Mouse (Mus musculus): ENCODE data around the gene Gstp2. TPM values are rescaled to one million over a fixed set of nuclear protein-coding genes. Genes with fewer than 3 reads are reported as not detected.

Gstp2 gene
- total RNA-seq, 2 experiments from 2014 or later: 4.8 TPM; not detected in 1

DNA sequence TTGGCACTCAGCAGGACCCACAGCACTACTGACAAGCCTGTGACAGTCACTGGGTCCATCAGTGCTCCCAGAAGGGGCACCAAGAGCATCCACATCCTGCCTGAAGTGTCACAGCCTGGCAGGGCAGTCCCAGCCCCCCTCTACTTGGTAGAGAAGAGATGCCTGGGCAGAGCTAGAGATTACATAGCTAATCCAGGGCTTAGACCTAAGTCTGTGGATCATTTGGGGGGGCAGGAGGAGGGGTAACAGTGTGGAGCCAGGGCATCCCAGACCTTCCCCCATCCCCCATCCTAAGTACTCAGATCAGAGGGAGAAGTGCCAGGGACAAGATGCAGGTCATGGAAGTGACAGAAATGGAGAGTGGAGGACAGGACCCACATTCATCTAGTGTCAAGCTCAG is 31.0 kb downstream of the Gstp2 start:
- no peak for ATAC-seq (ENCODE audit: poor library complexity, severe bottlenecking)

DNA sequence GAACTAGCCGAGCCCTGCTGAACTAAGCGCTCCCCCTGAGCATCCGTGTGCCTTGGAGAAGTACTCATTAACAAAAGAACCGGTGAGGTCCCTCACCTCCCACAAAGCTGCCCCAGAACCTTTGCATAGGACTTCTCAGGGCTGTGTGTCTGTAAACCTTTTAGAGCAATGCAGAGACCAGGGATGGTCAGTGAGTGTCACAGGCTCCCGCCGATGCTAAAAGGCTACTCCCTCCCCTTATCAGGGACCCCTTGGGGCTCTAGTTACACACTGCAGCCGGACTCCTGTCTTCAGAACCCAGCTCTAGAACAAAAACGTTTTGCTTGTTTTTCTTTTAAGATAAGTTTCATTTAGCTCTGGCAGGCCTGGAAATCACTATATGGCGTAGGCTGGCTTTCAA is 32.8 kb downstream of the Gstp2 start:
- ATAC-seq (ENCODE audit: poor library complexity, severe bottlenecking): peak; percentile 9; the same call in 1 of the 2 replicates

DNA sequence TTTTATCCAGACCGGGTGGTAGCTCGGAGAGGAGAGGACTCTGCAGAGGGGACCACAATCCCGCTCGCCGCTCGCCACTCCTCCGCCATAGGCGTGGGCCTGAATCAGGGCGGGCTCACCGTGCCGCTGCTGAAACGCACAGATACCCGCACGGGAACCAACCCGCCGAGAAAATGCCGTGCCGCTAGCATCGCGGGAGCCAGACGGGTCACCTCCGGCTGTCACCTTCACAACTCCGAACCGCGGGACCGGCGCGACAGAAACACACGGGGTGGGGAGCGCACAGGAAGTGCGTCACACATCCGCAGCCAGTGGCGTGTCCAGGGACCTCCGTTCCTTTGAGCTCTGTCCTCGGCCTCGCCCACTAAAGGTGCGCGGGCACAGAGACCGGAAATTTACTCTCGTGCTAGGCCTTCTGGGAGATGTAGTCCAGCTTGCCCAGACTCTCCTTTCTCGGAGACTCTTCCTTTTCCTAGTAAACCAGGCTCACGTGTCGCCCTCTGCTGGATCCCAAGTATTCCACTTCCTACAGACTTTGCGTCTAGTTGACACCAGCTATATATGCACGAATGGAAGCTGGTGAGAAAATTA is 33.3 kb downstream of the Gstp2 start, which contains the start of gene Ndufv1:
Gene Ndufv1, minus strand, starts transcription at position 375 of the 591 bp plus-strand sequence.
- peak; percentile 99 for ATAC-seq (ENCODE audit: poor library complexity, severe bottlenecking)

DNA sequence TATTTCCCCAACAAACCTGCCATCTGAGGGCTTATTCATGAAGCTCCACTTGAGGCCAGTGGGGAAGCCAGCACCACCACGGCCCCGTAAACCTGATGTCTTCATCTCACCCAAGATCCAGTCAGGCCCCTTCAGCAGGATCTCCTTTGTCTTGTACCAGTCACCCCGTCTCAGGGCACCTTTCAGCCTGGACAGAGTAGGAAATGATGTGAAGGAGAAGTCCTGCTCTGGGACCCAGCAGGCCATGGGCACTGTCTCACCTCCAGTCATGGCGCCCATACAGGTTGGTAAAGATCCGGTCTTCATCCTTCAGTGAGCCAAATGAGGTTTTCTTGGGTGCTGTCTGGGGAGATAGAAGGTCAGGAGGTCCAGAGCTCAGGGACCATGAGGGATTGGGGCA is 34.7 kb downstream of the Gstp2 start:
- ATAC-seq (ENCODE audit: poor library complexity, severe bottlenecking): no peak

DNA sequence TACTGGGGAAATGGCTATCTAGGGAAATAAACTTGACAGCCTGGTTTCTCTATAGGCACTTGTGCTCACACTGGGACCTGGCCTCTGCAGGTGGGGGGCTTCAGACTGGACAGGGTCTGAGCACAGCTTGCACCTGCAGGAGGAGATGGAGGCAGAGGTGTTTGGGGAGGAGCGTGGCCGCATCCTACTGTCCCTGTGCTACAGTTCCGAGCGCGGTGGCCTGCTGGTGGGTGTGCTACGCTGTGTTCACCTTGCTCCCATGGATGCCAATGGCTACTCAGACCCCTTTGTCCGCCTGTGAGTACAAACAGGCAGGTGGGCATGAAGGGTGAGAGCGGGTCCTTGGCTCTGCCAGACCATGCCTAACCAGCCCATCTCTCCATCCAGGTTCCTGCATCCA is 39.9 kb downstream of the Gstp2 start:
- no peak for ATAC-seq (ENCODE audit: poor library complexity, severe bottlenecking)

DNA sequence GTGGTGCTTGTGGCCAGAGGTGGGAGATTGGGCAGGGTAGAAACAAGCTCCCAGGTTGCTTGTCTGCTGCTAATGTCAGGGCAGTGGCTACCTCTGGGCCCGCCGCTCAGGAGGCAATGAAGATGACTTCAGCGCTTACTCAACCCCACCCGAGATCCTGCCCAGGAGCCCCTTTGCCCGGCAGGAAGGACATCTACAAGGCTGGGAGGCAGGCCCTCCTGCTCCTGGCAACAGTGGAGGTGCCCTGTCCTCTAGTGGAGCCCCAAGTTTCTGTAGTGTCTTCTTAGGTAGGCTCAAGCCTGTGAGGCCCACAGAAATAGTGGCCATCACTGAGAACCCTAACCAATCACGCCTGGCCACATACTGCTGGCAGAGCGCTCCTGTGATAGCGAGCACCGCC is 40.7 kb downstream of the Gstp2 start:
- no peak for ATAC-seq (ENCODE audit: poor library complexity, severe bottlenecking)

DNA sequence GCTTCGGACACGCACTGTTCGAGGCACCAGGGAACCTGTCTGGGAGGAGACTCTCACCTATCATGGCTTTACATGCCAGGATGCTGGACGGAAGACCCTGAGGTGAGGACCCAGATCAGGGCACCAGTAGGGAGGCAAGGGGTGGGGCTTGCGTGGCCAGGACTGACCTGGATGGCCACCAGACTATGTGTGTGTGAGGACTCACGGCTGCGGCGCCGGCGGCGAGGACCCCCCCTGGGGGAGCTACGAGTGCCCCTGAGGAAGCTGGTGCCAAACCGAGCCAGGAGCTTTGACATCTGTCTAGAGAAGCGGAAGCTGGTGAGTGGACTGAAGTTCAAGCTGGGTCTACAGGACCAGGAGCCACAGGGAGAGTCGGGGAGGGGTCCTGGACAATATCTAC is 41.5 kb downstream of the Gstp2 start:
- ATAC-seq (ENCODE audit: poor library complexity, severe bottlenecking): no peak

DNA sequence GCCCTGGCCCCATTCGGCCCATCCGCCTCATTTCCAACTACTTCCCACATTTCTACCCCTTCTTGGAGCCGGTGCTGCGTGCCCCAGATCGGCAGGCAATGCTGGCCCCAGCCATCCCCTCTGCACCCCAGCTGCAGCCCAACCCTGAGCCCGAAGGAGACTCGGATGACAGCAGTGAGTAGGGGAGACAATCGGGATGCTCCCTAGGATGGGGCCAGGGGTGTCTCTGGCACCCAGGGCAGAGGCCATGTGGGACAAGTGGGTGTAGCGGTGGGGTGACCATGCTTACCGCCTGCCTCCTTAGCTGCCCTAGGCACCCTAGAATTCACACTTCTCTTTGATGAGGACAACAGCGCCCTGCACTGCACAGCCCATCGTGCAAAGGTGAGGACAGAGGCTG is 42.2 kb downstream of the Gstp2 start:
- no peak for ATAC-seq (ENCODE audit: poor library complexity, severe bottlenecking)

DNA sequence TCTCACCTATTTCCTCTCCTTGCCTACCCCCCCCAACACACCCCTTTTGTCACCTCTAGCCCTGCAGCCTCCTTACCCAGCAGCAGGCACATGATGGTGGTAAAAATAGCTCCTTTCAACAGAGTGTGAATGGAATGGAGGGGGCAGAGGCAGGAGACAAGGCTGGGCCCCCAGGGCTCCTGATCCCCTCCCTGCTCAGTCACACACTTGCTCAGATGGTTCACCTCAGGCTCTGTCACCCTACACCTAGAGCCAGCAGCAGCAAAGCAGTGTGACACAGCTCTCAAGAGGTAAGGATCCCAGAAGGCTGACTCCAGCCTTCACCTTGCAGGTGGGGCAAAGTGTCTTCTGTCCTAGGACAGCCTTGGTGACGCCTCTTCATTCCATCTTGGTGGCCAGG is 42.7 kb downstream of the Gstp2 start, which contains the start of gene Doc2g:
Gene Doc2g, plus strand, starts transcription at position 202 of the 400 bp plus-strand sequence.
- ATAC-seq (ENCODE audit: poor library complexity, severe bottlenecking): no peak

DNA sequence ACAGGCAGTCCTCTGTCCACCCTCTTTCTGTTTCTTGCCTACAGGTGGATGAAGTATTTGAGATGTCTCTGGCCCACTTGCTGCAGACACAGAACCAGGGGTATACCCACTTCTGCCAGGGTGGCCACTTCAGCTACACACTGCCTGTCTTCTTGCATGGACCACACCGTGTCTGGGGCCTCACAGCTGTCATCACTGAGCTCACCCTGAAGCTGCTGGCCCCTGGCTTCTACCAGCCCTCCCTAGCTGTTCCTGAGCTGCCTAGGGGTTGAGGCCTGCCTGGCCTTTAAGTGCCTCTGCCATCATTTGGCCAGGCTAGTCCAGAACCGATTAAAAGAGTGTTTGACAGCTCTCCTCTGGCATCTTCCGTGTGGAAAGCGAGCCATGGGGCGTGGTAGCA is 44.1 kb downstream of the Gstp2 start:
- no peak for ATAC-seq (ENCODE audit: poor library complexity, severe bottlenecking)

DNA sequence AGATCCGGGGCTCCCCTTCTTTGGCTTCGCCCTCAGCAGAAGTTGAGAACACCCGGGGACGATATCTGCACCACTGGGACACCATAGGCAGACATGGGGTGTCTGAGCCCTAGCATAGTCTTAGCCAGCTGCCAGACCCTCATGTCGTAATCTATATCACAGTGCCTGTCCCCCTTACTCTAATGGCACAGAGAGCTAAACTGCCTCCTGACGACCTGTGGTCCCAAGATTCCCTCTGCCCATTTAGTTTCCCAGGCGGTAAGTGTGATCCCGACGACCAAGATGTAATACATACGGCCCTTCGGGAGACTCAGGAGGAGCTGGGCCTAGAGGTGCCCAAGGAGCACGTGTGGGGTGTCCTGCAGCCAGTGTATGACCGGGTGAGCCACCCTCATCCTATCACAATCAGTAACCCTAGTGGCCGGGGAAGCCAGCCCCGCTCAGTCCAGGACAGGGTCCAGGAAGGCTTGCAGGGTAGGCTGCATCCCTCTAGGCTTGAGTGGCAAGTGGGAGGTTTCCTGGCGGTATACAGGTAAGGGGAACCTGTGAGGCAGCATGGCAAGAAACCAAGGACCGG is 44.8 kb downstream of the Gstp2 start:
- ATAC-seq (ENCODE audit: poor library complexity, severe bottlenecking): 0 out of 2 replicates have a peak, but pooled peaks have one; percentile 1

DNA sequence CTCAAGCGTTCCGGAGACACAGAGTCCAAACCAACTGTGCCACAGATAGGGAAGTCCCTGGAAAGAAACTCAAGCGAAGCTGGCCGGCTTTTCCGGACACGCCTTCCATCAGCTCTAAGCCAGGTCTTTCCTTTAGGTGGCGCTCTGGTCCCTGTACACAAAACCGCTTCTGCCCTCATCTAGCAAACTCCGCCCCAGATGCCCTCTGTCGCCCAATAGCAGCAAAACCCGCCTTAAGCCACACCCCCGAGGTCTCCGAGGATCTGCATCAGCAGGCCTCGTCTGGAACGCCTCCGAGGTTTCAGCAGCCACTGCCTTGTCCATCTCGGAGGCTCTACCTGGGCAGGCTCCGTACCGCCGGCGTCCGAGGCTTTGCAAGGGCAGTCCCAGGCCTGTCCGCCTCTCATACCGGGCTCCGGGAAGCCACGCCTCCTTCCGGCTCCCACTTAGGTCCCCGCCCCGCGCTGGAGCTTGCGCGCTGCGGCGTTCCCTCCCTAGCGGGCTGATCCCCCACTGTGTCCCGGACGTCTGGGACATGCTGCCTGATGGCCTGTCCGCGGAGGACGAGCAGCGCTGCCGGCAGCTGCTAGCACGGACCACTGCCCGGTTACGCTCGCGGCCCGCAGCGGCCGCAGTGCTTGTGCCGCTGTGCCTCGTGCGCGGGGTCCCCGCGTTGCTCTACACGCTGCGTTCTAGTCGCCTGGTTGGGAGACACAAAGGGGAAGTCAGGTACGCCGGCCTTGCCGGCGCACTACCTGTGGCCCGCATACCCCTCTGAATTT is 45.5 kb downstream of the Gstp2 start, which contains the start of the genes Nudt8 and Gm49405:
Gene Nudt8, plus strand, starts transcription at position 462 of the 782 bp plus-strand sequence.
Gene Gm49405, plus strand, starts transcription at position 508 of the 782 bp plus-strand sequence.
- peak; percentile 91 for ATAC-seq (ENCODE audit: poor library complexity, severe bottlenecking)

DNA sequence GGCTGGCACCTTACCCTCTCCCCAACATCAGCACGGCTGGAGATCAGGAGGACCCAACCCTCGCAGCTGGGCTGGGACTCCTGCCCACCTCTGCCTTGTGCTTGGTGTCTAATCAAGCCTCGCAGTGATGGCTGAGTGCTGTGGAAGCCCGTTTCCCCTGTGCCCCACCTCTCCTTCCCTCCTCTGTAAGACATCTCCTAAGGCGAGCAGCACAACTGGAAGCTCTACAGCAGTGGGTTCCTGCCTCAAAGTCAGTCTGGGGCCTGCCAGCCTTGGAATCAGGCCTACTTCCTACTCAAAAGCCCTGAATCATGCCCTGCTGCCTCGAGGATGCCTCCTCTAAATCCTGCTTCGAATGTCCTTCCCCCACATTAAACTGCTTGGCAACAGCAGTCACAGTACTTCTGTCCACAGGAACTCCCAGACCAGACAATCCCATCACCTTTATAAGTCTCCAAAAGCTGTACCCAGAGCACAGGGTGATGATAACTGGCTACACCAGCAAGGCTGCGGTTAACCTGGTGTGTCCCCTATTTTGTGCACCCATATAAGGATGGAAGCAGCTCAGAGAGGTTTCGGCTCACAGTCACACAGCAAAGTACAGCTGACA is 46.6 kb downstream of the Gstp2 start:
- no peak for ATAC-seq (ENCODE audit: poor library complexity, severe bottlenecking)

DNA sequence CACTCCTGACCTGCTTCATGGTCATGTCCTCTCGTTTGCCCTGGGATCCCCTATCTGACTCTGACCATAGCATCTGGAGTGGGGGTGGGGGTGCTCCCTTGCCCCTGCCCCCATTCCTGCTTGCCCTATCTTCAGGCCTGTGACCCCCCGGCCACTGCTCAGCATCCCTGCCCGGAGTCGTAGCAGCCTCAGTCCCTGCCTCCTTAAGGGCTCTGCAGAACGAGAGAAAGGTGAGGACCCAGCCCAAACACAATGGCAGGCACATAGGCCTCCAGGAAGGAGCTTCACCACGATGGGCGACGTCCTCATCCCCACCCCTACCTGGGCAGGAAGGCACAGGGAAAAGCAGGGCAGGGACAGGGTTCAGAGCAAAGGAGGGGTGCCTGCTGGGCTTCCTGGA is 47.5 kb downstream of the Gstp2 start:
- no peak for ATAC-seq (ENCODE audit: poor library complexity, severe bottlenecking)

DNA sequence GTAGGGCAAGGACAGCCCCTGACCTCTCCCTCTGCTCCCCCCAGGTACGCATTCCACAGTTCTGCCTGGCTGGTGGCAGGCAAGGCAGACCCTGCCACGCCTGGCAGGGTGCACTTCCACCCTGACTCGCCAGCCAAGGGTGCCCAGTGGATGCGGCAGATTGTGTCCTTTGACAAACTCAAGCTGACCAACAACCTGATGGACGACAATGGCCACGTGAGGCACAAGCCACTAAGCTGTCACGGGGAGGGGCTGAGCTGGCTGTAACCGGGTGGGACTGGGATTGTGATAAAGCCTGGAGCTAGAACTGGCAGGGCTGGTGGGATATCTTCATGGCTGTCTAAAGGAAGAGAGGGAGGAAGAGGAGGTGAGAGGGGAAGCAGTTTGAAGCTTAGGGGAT is 48.6 kb downstream of the Gstp2 start:
- ATAC-seq (ENCODE audit: poor library complexity, severe bottlenecking): no peak

DNA sequence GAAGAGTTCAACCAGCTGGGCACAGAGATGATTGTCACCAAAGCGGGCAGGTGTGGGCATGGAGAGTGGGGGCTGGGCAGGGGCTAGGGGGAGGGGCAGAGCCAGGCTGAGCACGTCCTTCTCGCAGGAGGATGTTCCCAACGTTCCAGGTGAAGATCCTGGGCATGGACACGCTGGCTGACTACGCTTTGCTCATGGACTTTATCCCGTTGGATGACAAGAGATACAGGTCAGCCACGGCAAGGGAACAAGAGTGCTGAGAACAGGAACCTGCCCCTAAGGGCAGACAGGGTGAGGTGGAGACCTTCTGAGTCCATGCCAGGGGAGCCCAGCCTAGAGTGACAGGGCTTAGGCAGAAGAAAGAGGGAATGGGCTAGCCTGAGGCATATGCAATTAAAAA is 49.1 kb downstream of the Gstp2 start:
- no peak for ATAC-seq (ENCODE audit: poor library complexity, severe bottlenecking)

DNA sequence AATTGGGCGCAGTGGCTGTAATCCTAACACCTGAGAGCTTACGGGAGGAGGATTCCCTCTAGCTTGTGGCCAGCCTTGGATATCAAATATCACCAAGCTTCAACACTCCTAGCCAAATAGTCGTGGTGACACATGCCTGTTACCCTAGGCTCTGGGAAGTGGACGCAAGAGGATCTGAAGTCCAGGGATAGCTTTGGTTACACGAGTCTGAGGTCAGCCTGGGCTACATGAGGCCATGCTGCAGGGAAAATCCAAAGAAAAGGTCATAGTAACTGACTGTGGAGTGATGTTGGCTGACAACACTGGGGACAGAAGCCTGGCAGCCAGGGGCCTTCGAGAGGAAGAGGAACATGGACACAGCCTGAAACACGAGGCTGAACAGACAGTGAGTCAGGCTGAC is 49.7 kb downstream of the Gstp2 start:
- ATAC-seq (ENCODE audit: poor library complexity, severe bottlenecking): no peak

DNA sequence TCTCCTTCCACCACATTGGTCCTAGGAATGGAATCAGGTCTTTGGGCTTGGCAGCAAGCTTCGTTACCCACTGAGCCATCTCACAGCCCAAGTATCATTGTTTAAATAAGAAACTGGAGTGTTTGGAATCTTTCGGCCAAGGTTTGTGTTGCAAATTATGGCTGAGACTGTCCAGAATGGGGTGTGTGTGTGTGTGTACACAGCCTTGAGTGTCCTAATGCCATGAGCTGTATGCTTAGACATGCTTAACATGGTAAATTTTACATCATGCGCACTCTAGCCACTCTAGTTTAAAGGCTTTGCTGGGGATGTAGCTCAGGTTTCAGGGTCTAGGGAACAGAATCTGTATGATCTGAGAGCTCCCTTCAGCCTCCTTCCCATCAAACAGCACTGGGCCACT is 50.3 kb downstream of the Gstp2 start:
- no peak for ATAC-seq (ENCODE audit: poor library complexity, severe bottlenecking)

DNA sequence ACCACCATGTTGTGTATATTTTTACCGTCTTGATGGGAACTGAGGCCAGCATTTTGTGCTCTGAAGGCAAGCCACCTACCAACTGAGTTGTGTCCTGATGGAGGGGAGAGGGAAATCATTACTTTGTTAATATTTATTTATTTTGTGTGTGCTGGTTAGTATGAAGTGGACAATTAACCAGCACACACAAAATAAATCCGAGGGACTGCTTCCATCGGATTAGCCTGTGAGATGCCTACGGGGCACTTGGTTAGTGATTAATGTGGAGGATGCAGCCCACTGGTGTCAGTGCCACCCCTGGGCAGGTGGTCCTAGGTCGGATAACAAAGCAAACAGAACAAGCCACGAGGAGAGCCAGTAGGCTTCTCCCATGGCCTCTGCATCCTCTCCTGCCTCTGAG is 50.9 kb downstream of the Gstp2 start:
- no peak for ATAC-seq (ENCODE audit: poor library complexity, severe bottlenecking)

DNA sequence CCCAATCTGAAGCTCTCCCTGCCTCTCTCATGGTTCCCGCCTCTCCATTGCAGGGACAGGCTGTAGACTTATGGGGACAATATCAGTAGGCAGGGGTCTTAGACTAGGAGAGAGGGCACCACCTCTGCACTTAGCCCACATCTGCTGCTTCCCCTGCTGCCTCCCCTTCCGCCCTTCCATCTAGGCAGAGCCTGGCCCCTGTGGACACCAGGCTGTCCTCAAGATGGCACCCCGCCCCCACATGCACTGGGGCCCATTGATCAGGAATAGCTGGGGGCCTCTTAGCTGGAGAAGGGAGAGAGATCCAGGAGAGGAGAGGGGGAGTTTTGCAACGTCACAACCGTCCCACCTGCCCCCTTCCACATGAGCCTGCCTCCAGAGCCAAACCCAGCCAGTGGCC is 53.4 kb downstream of the Gstp2 start, which contains the start of gene Tbx10:
Gene Tbx10, plus strand, starts transcription at position 337 of the 400 bp plus-strand sequence.
- ATAC-seq (ENCODE audit: poor library complexity, severe bottlenecking): no peak

DNA sequence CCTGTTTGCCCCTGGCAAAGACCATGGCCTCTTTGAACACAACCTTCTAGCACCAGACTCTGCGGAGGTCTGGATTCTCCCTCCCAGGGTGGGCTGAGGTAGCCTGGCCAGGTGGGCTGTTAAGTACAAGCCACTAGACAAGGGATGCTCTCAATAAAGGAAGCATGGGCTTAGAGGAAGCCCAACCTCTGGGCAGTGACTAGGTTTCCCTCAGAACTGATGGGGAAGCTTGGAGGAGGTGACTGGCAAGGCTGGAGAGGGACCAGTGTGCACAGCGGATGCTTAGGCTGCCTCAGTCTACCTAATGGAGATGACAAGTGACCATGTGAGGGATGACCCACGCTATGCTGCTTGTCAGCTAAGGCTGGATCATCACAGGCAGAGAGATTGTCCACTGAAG is 53.9 kb downstream of the Gstp2 start:
- no peak for ATAC-seq (ENCODE audit: poor library complexity, severe bottlenecking)
